Mouse (Mus musculus) stomach, postnatal 0 days (tissue): ENCODE data around the gene Ssbp3. TPM values are rescaled to one million over a fixed set of nuclear protein-coding genes. Genes with fewer than 3 reads are reported as not detected.

Experiments used
- ATAC-seq: fragments of 200-750 bp; cut with Nextera tagmentation; 2 replicates; pipeline ENCODE4 v1.8.0; 2017; ENCODE audit not compliant: low FRiP score, low TSS enrichment
- DNase-seq: peaks from one replicate; pipeline ENCODE4 v3.0.0-alpha.2; 2016; ENCODE audit warnings: low spot score
- H3K27ac ChIP-seq: fragments of 300-500 bp; sonication (generic); replicated peaks from 2 replicates; pipeline ENCODE4 v1.5.1; 2014; ENCODE audit warnings: mild to moderate bottlenecking, control low read depth
- H3K27me3 ChIP-seq: fragments of 300-500 bp; sonication (generic); 2 replicates; pipeline ENCODE4 v1.6.1; 2014; ENCODE audit warnings: low read length; ENCODE audit not compliant: control insufficient read depth, insufficient read depth
- H3K36me3 ChIP-seq: fragments of 300-500 bp; sonication (generic); 2 replicates; pipeline ENCODE4 v1.6.1; 2014; ENCODE audit warnings: low read length, mixed read lengths; ENCODE audit not compliant: control insufficient read depth, insufficient read depth
- H3K4me1 ChIP-seq: fragments of 300-500 bp; sonication (generic); replicated peaks from 2 replicates; pipeline ENCODE4 v1.6.1; 2014; ENCODE audit warnings: antibody characterized with exemption; ENCODE audit not compliant: control insufficient read depth, insufficient read depth
- H3K4me2 ChIP-seq: fragments of 300-500 bp; sonication (generic); replicated peaks from 2 replicates; pipeline ENCODE4 v1.6.1; 2014; ENCODE audit warnings: low read depth, mild to moderate bottlenecking, control low read depth, moderate library complexity
- H3K4me3 ChIP-seq: fragments of 300-500 bp; sonication (generic); 2 replicates; pipeline ENCODE4 v1.5.1; 2014; ENCODE audit warnings: low read depth, low read length, control low read depth
- H3K9ac ChIP-seq: fragments of 300-500 bp; sonication (generic); 2 replicates; pipeline ENCODE4 v1.6.1; 2014; ENCODE audit warnings: mild to moderate bottlenecking, low read length, control low read depth, mixed read lengths
- H3K9me3 ChIP-seq: fragments of 300-500 bp; sonication (generic); 2 replicates; pipeline ENCODE4 v1.6.1; 2016; ENCODE audit warnings: low read length; ENCODE audit not compliant: control insufficient read depth
- CTCF ChIP-seq: IDR thresholded peaks from 2 replicates; pipeline ENCODE4 v1.5.1; 2016; ENCODE audit warnings: antibody characterized with exemption, low read depth, mild to moderate bottlenecking, moderate library complexity
- EP300 ChIP-seq: optimal IDR thresholded peaks from 2 replicates; pipeline ENCODE3; 2016; ENCODE audit warnings: antibody characterized with exemption
- WGBS: fragments of 180-500 bp; shearing (Covaris S2); extraction: QIAGEN DNeasy Blood & Tissue Kit; methylation state at CpG from one replicate; pipeline ENCODE4 v1.1.7; 2014; 5-methylcytosine and 5-hydroxymethylcytosine counted together
- polyA plus RNA-seq: library from polyadenylated mRNA; unstranded; fragments of >200 nt; fragmentation: Nextera tagmentation; extraction: Ambion mirVana; gene quantifications from 2 replicates; pipeline ENCODE4 v1.2.1, GENCODE M21; 2015

The Ssbp3 gene
- polyA plus RNA-seq, 1 experiment from 2014 or later, result 39.3 TPM

DNA sequence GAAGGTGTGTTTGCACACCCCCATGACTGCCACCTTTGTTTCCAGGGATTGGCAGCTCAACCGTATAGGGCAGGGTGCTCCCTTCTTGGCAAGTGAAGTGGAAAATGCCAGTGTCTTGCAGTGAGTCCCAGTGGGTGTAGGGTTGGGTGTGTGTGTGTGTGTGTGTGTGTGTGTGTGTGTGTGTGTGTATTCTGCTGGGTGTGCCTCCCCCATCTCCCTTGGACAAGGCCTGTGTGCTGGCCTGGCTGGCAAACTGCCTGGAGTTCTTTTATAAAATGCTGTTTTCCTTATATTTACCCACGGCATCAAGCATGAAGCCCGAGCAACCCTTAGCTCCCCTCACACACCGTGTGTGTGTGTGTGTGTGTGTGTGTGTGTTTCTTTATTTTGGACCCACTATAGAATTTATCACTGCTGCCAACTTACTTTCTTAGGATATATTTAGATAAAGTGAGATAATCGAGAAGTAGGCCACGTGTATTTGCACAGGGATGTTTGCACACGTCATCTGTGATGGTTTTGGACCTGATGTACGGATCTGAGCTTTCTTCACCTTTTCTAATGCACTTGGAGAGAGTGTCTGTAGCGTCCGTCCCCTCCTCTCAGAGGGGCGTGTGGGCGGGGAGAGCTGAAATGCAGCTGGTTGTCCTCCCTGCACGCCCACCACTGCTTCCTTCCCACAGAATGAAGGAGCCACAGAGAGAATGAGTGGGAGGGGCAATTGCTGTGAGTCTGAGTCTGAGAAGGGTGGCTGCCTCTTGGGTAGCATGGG lies 86.0 kb downstream of the Ssbp3 start:
- TF ChIP-seq CTCF (no peak; the same call in 1 of the 2 replicates), EP300 (no peak)
- no peak overlapping the region for H3K4me2 ChIP-seq
- H3K9me3 ChIP-seq, result no peaks in the 10 kb centered on the region
- H3K36me3 ChIP-seq, result no peaks in the 10 kb centered on the region
- H3K4me3 ChIP-seq, result no peak overlapping the region
- peak; percentile 90 for DNase-seq
- H3K4me1 ChIP-seq, result peaks cover 19% of the 10 kb centered on the region; the same call in 1 of the 2 replicates
- H3K27me3 ChIP-seq, result no peaks in the 10 kb centered on the region
- H3K9ac ChIP-seq, result no peak overlapping the region
- WGBS, result 10% methylated on average over 13 of the region's 13 CpGs
- ATAC-seq, result peak; percentile 90
- H3K27ac ChIP-seq, result peak overlapping the region; percentile 63

DNA sequence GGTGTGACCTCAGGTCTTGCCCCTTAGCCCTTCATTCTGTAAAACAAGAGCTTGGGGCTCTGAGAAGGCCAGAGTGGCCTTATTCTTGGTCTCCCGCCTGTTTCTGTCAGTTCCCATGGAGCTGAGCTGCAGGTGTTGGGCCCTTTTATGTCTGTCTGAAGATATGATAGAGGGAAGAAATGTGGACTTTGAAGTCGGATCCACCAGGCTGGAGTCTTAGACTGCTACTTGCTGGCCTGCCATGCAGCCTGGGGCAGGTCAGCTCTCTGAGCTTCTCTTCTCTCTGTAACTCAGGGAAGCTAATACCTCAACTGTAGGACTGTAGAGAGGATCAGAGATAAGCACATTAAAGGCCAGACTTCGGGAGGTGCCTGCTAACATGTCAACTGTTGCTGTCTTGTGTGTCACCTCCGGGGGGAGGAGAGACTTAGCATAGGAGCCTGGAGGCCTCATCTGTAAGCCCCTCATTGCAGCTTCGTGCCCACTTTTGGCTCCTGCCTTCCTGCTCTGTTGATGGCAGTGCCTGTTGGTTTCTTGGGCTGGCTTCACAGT lies 90.8 kb downstream of the Ssbp3 start:
- Histone ChIP-seq H3K27ac (no peak overlapping the region), H3K4me1 (peaks cover 11% of the 10 kb centered on the region), H3K36me3 (no peaks in the 10 kb centered on the region), H3K4me2 (no peak overlapping the region), H3K9me3 (no peaks in the 10 kb centered on the region), H3K27me3 (no peaks in the 10 kb centered on the region), H3K4me3 (no peak overlapping the region), H3K9ac (no peak overlapping the region)
- 63% methylated on average over 5 of the region's 5 CpGs for WGBS
- ATAC-seq (no peak), DNase-seq (no peak)
- TF ChIP-seq CTCF, result no peak
- TF ChIP-seq EP300, result no peak

DNA sequence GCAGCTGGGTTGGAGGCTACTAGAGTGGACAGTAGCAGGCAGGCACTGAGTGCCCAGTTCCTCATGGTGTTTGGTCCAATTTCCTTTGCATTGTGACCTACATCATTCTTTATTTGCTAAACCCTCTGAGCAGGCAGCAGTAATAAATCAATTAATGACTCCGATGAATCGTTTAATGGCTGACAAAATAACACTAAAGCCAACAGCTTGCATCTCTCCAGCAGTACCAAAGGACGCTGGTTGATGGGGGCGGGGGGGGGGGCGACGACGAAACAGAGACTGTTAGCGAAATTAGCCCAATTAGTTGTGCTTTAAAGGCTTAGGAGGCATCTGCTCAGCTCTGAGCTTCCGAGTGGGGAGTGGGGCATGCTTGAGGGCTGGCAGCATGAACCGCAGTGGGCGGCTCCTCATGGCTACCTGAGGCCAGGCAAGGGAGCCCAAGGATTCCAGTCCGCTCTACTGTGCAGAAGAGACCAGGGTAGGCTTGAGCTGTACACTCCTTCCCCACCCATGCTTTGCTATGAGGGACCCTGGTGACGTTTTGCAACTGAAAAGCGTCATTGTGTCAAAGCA lies 91.5 kb downstream of the Ssbp3 start:
- no peaks in the 10 kb centered on the region for H3K36me3 ChIP-seq
- no peak overlapping the region for H3K9ac ChIP-seq
- ATAC-seq, result no peak
- H3K4me1 ChIP-seq, result peaks cover 9% of the 10 kb centered on the region
- DNase-seq, result no peak
- 59% methylated on average over 14 of the region's 14 CpGs for WGBS
- H3K4me3 ChIP-seq, result no peak overlapping the region
- H3K27me3 ChIP-seq, result no peaks in the 10 kb centered on the region
- TF ChIP-seq CTCF (no peak), EP300 (no peak)
- no peak overlapping the region for H3K27ac ChIP-seq
- no peak overlapping the region for H3K4me2 ChIP-seq
- H3K9me3 ChIP-seq, result no peaks in the 10 kb centered on the region

DNA sequence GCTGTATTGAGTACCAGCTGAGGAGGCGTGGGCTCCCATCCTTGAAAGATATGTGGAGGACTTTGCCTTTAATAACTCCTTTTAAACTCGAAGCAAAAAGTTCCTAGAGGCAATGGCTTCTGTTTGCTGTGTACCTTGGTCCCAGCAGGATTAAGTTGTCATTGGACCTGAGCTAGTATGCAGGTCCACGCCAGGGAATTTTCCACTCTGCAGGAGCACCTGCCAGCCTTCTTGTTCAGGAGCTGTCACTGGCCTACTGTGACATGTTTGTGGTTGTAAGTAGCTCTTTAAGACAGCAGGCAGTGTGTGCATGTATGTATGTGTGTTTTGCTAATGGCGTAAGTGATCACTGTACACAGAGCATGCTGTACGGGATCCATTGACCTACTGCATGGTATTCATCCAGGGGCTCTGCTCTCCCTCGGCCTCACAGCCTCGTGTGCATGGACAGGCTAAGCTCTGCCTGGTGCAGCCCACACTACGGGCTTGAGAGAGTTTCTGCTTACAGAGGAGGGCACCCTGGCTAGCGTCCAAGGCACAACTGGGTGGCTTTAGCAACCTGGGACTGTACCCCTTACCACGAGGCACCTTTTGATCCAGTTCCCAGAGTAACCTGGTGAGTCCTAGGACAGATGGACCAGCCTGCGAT lies 92.1 kb downstream of the Ssbp3 start:
- no peak overlapping the region for H3K4me3 ChIP-seq
- TF ChIP-seq EP300, result no peak
- no peak for TF ChIP-seq CTCF
- no peaks in the 10 kb centered on the region for H3K27me3 ChIP-seq
- peaks cover 9% of the 10 kb centered on the region for H3K4me1 ChIP-seq
- no peak overlapping the region for H3K4me2 ChIP-seq
- ATAC-seq (no peak; the same call in 1 of the 2 replicates), DNase-seq (no peak)
- H3K27ac ChIP-seq, result no peak overlapping the region
- H3K9me3 ChIP-seq, result no peaks in the 10 kb centered on the region
- no peaks in the 10 kb centered on the region for H3K36me3 ChIP-seq
- H3K9ac ChIP-seq, result no peak overlapping the region
- WGBS, result 47% methylated on average over 11 of the region's 11 CpGs

DNA sequence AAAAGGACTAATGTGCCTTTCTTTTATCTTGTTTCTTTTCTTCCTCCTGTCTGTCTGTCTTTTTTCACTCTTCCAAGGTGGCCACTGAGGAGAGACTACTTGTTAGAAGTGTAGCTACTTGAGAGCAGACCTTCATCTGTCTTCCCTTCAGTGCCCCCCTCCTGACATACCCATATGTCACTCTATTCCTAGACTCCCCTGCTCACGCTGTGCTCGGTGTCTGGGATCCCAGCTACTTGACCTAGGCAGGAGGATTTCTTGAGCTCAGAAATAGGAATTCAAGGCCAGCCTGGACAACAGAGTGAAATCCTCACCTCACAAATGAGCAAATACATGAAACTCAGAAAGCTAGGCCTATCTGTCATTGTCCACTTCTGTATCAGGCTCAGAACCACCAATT lies 92.7 kb downstream of the Ssbp3 start:
- WGBS, result 69% methylated on average over 2 of the region's 2 CpGs
- H3K4me3 ChIP-seq, result no peak overlapping the region
- no peak for ATAC-seq
- H3K9me3 ChIP-seq, result no peaks in the 10 kb centered on the region
- DNase-seq, result no peak
- H3K4me1 ChIP-seq, result peaks cover 7% of the 10 kb centered on the region
- no peak overlapping the region for H3K9ac ChIP-seq
- H3K27ac ChIP-seq, result no peak overlapping the region
- H3K27me3 ChIP-seq, result no peaks in the 10 kb centered on the region
- H3K36me3 ChIP-seq, result no peaks in the 10 kb centered on the region
- H3K4me2 ChIP-seq, result no peak overlapping the region
- TF ChIP-seq CTCF (no peak), EP300 (no peak)
